Mouse (Mus musculus) lung, embryonic 15.5 days (tissue): ENCODE results near the gene Jmy. TPM values are rescaled to one million over a fixed set of nuclear protein-coding genes. Genes with fewer than 3 reads are reported as not detected.
A peak's percentile ranks its signal among the peaks of the same experiment; 100 is the strongest.
"Not testable (repeated sequence)": the region's sequence is repeated elsewhere in the genome, so short reads cannot be mapped to it uniquely, and the experiment has no call there.

Experiments
- ATAC-seq: fragments of 200-750 bp; cut with Nextera tagmentation; 2 replicates; pipeline ENCODE4 v1.8.0; 2017; ENCODE audit warnings: moderate number of reproducible peaks, borderline replicate concordance; ENCODE audit not compliant: low FRiP score, low TSS enrichment; ENCODE audit errors: extremely low read depth
- H3K27ac ChIP-seq: fragments of 300-500 bp; sonication (generic); 2 replicates; pipeline ENCODE4 v1.5.1; 2015; ENCODE audit warnings: moderate library complexity, mild to moderate bottlenecking, inconsistent platforms
- H3K27me3 ChIP-seq: fragments of 300-500 bp; sonication (generic); 2 replicates; pipeline ENCODE4 v1.6.1; 2015; ENCODE audit warnings: inconsistent platforms
- H3K36me3 ChIP-seq: fragments of 300-500 bp; sonication (generic); 2 replicates; pipeline ENCODE4 v1.6.1; 2015; ENCODE audit warnings: inconsistent platforms
- H3K4me1 ChIP-seq: fragments of 300-500 bp; sonication (generic); 2 replicates; pipeline ENCODE4 v1.6.1; 2015; ENCODE audit warnings: inconsistent platforms
- H3K4me2 ChIP-seq: fragments of 300-500 bp; sonication (generic); 2 replicates; pipeline ENCODE4 v1.6.1; 2015; ENCODE audit warnings: inconsistent platforms, mild to moderate bottlenecking, moderate library complexity
- H3K4me3 ChIP-seq: fragments of 300-500 bp; sonication (generic); 2 replicates; pipeline ENCODE4 v1.5.1; 2015; ENCODE audit warnings: mild to moderate bottlenecking, inconsistent platforms
- H3K9ac ChIP-seq: fragments of 300-500 bp; sonication (generic); 2 replicates; pipeline ENCODE4 v1.6.1; 2015; ENCODE audit warnings: inconsistent platforms
- H3K9me3 ChIP-seq: fragments of 300-500 bp; sonication (generic); 2 replicates; pipeline ENCODE4 v1.6.1; 2016; ENCODE audit warnings: inconsistent platforms
- WGBS: fragments of 180-500 bp; shearing (Covaris S2); methylation state at CpG from one replicate; pipeline ENCODE4 v1.1.7; 2015; 5-methylcytosine and 5-hydroxymethylcytosine counted together
- polyA plus RNA-seq: library from polyadenylated mRNA; unstranded; fragments of >200 nt; fragmentation: Nextera tagmentation; extraction: Ambion mirVana; gene quantifications from 2 replicates; pipeline ENCODE4 v1.2.1, GENCODE M21; 2015

The Jmy gene
- polyA plus RNA-seq: 7.2 and 8.4 TPM in 2 replicates

- peak; percentile 94 for ATAC-seq
- peak within 1 kb of the TSS; percentile 87 for H3K4me3 ChIP-seq
- no peaks in the 10 kb centered on the region for H3K36me3 ChIP-seq
- H3K4me2 ChIP-seq: peak within 1 kb of the TSS; percentile 89
- H3K9me3 ChIP-seq: no peaks in the 10 kb centered on the region
- H3K9ac ChIP-seq: peak within 1 kb of the TSS; percentile 89
- no peaks in the 10 kb centered on the region for H3K27me3 ChIP-seq
- H3K4me1 ChIP-seq: peaks cover 26% of the 10 kb centered on the region
- WGBS: under 1% methylated on average over 86 of the region's 105 CpGs
- peak within 1 kb of the TSS; percentile 92 for H3K27ac ChIP-seq
Measured at GRCm38 (mm10) chr13:93499167-93499972, at the start of gene Jmy. Gene Jmy (minus strand): TSS chr13:93499808.

- Histone ChIP-seq H3K27me3 (no peaks in the 10 kb centered on the region), H3K4me3 (no peak overlapping the region), H3K4me1 (no peaks in the 10 kb centered on the region), H3K9me3 (no peaks in the 10 kb centered on the region), H3K9ac (no peak overlapping the region), H3K4me2 (no peak overlapping the region), H3K36me3 (no peaks in the 10 kb centered on the region), H3K27ac (no peak overlapping the region)
- ATAC-seq: no peak
- WGBS: 54% methylated on average over 5 of the region's 5 CpGs
Measured at GRCm38 (mm10) chr13:93547641-93548040, 48.0 kb upstream of the Jmy start.

- Histone ChIP-seq H3K9ac (no peak overlapping the region), H3K4me1 (no peaks in the 10 kb centered on the region), H3K9me3 (no peaks in the 10 kb centered on the region), H3K4me3 (no peak overlapping the region), H3K36me3 (no peaks in the 10 kb centered on the region), H3K27me3 (no peaks in the 10 kb centered on the region), H3K4me2 (no peak overlapping the region), H3K27ac (no peak overlapping the region)
- ATAC-seq: no peak
- 43% methylated on average over 1 of the region's 1 CpGs for WGBS
Measured at GRCm38 (mm10) chr13:93546011-93546410, 46.4 kb upstream of the Jmy start.

GRCm38 (mm10) chr13:93544274-93544673 is 44.7 kb upstream of the Jmy start:
- Histone ChIP-seq H3K9me3 (no peaks in the 10 kb centered on the region), H3K27me3 (no peaks in the 10 kb centered on the region), H3K4me2 (no peak overlapping the region), H3K4me1 (no peaks in the 10 kb centered on the region), H3K9ac (no peak overlapping the region), H3K36me3 (no peaks in the 10 kb centered on the region), H3K4me3 (no peak overlapping the region), H3K27ac (no peak overlapping the region)
- ATAC-seq: no peak

GRCm38 (mm10) chr13:93539311-93539710 is 39.7 kb upstream of the Jmy start:
- no peaks in the 10 kb centered on the region for H3K9me3 ChIP-seq
- no peak for ATAC-seq
- no peaks in the 10 kb centered on the region for H3K27me3 ChIP-seq
- no peak overlapping the region for H3K27ac ChIP-seq
- 42% methylated on average over 4 of the region's 4 CpGs for WGBS
- no peaks in the 10 kb centered on the region for H3K36me3 ChIP-seq
- no peaks in the 10 kb centered on the region for H3K4me1 ChIP-seq
- H3K4me2 ChIP-seq: no peak overlapping the region
- no peak overlapping the region for H3K4me3 ChIP-seq
- H3K9ac ChIP-seq: no peak overlapping the region

- Histone ChIP-seq H3K4me1 (no peaks in the 10 kb centered on the region), H3K9ac (no peak overlapping the region), H3K36me3 (no peaks in the 10 kb centered on the region), H3K9me3 (no peaks in the 10 kb centered on the region), H3K4me2 (no peak overlapping the region), H3K27me3 (no peaks in the 10 kb centered on the region), H3K27ac (no peak overlapping the region), H3K4me3 (no peak overlapping the region)
- WGBS: 58% methylated on average over 2 of the region's 2 CpGs
- ATAC-seq: no peak
Measured at GRCm38 (mm10) chr13:93518753-93519319, 19.2 kb upstream of the Jmy start.

GRCm38 (mm10) chr13:93517223-93517622 is 17.6 kb upstream of the Jmy start:
- Histone ChIP-seq H3K4me2 (no peak overlapping the region), H3K4me1 (no peaks in the 10 kb centered on the region), H3K9ac (no peak overlapping the region), H3K4me3 (no peak overlapping the region), H3K36me3 (no peaks in the 10 kb centered on the region), H3K27me3 (no peaks in the 10 kb centered on the region), H3K9me3 (no peaks in the 10 kb centered on the region), H3K27ac (no peak overlapping the region)
- ATAC-seq: no peak

- no peak for ATAC-seq
- H3K27me3 ChIP-seq: no peaks in the 10 kb centered on the region
- WGBS: 79% methylated on average over 10 of the region's 10 CpGs
Measured at GRCm38 (mm10) chr13:93514000-93514795, 14.6 kb upstream of the Jmy start.

GRCm38 (mm10) chr13:93510447-93511180 is 11.0 kb upstream of the Jmy start:
- H3K9ac ChIP-seq: no peak overlapping the region
- no peak for ATAC-seq
- WGBS: 64% methylated on average over 16 of the region's 16 CpGs
- H3K27me3 ChIP-seq: no peaks in the 10 kb centered on the region
- H3K4me2 ChIP-seq: no peak overlapping the region
- H3K27ac ChIP-seq: no peak overlapping the region
- no peak overlapping the region for H3K4me3 ChIP-seq
- no peaks in the 10 kb centered on the region for H3K4me1 ChIP-seq
- H3K9me3 ChIP-seq: no peaks in the 10 kb centered on the region
- no peaks in the 10 kb centered on the region for H3K36me3 ChIP-seq

More at GRCm38 (mm10) chr13:93514000-93514795, 14.6 kb upstream of the Jmy start:
- no peak overlapping the region for H3K27ac ChIP-seq
- no peak overlapping the region for H3K4me2 ChIP-seq
- no peaks in the 10 kb centered on the region for H3K4me1 ChIP-seq
- H3K4me3 ChIP-seq: no peak overlapping the region
- no peaks in the 10 kb centered on the region for H3K9me3 ChIP-seq
- H3K36me3 ChIP-seq: no peaks in the 10 kb centered on the region
- no peak overlapping the region for H3K9ac ChIP-seq

GRCm38 (mm10) chr13:93506920-93507319 is 7.3 kb upstream of the Jmy start:
- H3K4me2 ChIP-seq, ATAC-seq, H3K4me3 ChIP-seq, H3K4me1 ChIP-seq, H3K27ac ChIP-seq, H3K9ac ChIP-seq, H3K36me3 ChIP-seq, H3K9me3 ChIP-seq, H3K27me3 ChIP-seq: not testable (repeated sequence)
- 73% methylated on average over 5 of the region's 5 CpGs for WGBS

GRCm38 (mm10) chr13:93501724-93502123 is 2.1 kb upstream of the Jmy start:
- Histone ChIP-seq H3K4me1 (peaks cover 17% of the 10 kb centered on the region), H3K4me2 (no peak overlapping the region), H3K4me3 (no peak overlapping the region), H3K27me3 (no peaks in the 10 kb centered on the region), H3K27ac (no peak overlapping the region), H3K9me3 (no peaks in the 10 kb centered on the region), H3K36me3 (no peaks in the 10 kb centered on the region), H3K9ac (no peak overlapping the region)
- ATAC-seq: no peak
- 43% methylated on average over 4 of the region's 4 CpGs for WGBS
